Mouse (Mus musculus): ENCODE measurements at regions not wholly inside any gene's neighbourhood (a gene's known extent, or its start where the extent isn't known, plus 50 kb on each side); places are given as distances from the start of the nearest gene placed in this dataset.

DNA sequence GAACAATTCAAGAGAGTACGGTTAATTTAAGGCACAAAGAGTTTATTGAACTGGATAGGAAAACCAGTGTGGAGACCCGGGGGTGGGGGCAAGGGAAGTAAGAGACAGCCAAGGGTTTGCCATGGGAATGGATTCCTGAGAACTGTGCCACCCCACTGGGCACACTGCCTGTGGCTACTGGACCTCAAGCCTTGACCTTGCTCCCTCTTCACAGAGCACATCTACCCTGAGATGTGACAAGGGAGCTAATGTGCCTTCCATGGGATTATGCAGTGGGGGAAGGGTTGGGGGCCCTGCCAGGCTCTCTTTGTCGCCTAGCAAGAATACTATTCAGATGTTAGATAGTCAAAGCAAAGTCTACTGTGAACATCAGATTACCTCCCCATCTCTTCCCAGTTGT is 294.2 kb upstream of the Stt3b start:
- TF ChIP-seq CTCF (conservative IDR thresholded peaks at IDR 0.05; ENCODE audit: low read length) = no peak
- no peak for TF ChIP-seq POU5F1 (IDR thresholded peaks at IDR 0.05; ENCODE audit: borderline replicate concordance, low read length)
- TF ChIP-seq NANOG (IDR thresholded peaks at IDR 0.05; ENCODE audit: borderline replicate concordance, low read length) = no peak
